Mouse (Mus musculus): ENCODE results near the gene Lmod2. TPM values are rescaled to one million over a fixed set of nuclear protein-coding genes. Genes with fewer than 3 reads are reported as not detected.

The Lmod2 gene
- polyA plus RNA-seq, 1 experiment from 2014 or later = not detected

DNA sequence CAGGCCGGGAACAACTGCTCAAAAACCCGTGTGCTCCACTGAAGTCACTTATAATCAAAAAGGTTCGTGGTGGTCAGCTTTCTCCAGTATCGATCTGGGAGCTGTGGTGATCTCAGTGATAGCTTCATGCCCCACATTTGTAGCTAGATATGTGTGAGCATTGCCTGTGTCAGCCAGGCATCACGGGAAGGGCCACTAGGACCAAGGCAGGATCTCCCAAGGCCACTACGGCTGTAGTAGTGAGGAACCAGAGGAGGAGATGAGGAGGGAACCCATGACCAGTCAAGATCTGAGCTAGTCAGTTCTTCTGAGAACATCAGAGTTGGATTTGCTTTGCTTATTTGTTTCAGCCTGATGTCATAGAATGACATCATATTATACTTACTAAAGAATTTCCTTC lies 1.6 kb downstream of the Lmod2 start:
- no peaks in the 10 kb centered on the region for H3K4me1 ChIP-seq (ENCODE audit: control insufficient read depth, insufficient read depth, low read length)
- H3K4me3 ChIP-seq (ENCODE audit: low read depth, low read length) = no peak overlapping the region
- no peak overlapping the region for H3K4me2 ChIP-seq (ENCODE audit: low read depth, low read length)
- no peaks in the 10 kb centered on the region for H3K36me3 ChIP-seq (ENCODE audit: control insufficient read depth, insufficient read depth, low read length)
- no peaks in the 10 kb centered on the region for H3K27me3 ChIP-seq (ENCODE audit: control insufficient read depth, insufficient read depth, low read length)
- no peaks in the 10 kb centered on the region for H3K9me3 ChIP-seq (ENCODE audit: control insufficient read depth, low read length)
- no peak overlapping the region for H3K27ac ChIP-seq (ENCODE audit: low read depth, low read length)
- H3K9ac ChIP-seq (replicated peaks; ENCODE audit: low read depth, low read length) = no peak overlapping the region
- no peak for ATAC-seq (ENCODE audit: low read depth)
- WGBS = 94% methylated on average over 6 of the region's 6 CpGs

DNA sequence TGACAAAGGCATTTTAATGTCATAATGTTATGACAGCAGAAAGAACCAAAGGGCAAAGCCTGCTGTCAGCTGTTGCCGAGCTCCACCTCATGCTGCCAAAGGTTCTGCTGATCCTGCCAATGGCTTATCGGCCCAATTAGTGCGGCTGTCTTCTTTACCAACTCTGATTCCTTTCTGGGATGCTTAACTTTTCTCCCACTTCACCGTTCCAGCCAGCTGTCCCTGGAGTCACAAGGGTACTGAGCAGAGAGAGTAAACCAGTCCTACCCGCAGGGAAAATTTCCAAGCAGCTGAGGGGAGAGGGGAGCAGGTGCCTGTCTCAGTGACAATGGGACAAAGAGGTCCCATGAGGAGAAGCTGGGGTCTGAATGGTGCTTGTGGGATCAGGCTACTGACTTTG lies 2.1 kb downstream of the Lmod2 start:
- H3K36me3 ChIP-seq (ENCODE audit: control insufficient read depth, insufficient read depth, low read length) = no peaks in the 10 kb centered on the region

DNA sequence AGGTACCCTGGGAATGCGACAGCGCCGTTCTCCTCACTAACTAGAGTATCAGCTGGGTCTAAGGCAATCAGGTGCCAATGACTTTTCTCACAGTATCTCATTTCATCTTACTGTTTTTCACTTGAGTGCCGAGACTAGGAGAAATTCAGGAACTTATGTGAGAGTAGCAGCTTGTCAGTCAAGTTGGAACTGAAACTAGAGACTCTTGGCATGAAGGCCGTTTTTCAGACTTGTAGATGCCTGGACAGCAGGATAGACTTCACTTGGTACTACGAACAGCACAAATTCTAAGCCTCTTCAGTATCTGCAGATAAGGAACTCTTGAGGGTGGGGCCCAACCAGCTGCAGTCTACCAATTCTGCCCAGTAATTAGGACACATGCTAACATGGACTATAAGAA lies 2.6 kb downstream of the Lmod2 start:
- 88% methylated on average over 6 of the region's 6 CpGs for WGBS
- Histone ChIP-seq H3K27me3 (ENCODE audit: control insufficient read depth, insufficient read depth, low read length) (no peaks in the 10 kb centered on the region), H3K36me3 (ENCODE audit: control insufficient read depth, insufficient read depth, low read length) (no peaks in the 10 kb centered on the region), H3K4me2 (ENCODE audit: low read depth, low read length) (no peak overlapping the region), H3K4me3 (ENCODE audit: low read depth, low read length) (no peak overlapping the region), H3K9me3 (ENCODE audit: control insufficient read depth, low read length) (no peaks in the 10 kb centered on the region), H3K4me1 (ENCODE audit: control insufficient read depth, insufficient read depth, low read length) (no peaks in the 10 kb centered on the region), H3K9ac (replicated peaks; ENCODE audit: low read depth, low read length) (no peak overlapping the region), H3K27ac (ENCODE audit: low read depth, low read length) (no peak overlapping the region)
- no peak for ATAC-seq (ENCODE audit: low read depth)

More for the DNA sequence above, 2.1 kb downstream of the Lmod2 start:
- Histone ChIP-seq H3K4me2 (ENCODE audit: low read depth, low read length) (no peak overlapping the region), H3K27me3 (ENCODE audit: control insufficient read depth, insufficient read depth, low read length) (no peaks in the 10 kb centered on the region), H3K4me3 (ENCODE audit: low read depth, low read length) (no peak overlapping the region), H3K9ac (replicated peaks; ENCODE audit: low read depth, low read length) (no peak overlapping the region), H3K9me3 (ENCODE audit: control insufficient read depth, low read length) (no peaks in the 10 kb centered on the region), H3K27ac (ENCODE audit: low read depth, low read length) (no peak overlapping the region), H3K4me1 (ENCODE audit: control insufficient read depth, insufficient read depth, low read length) (no peaks in the 10 kb centered on the region)
- no peak for ATAC-seq (ENCODE audit: low read depth)
- WGBS = 74% methylated on average over 5 of the region's 5 CpGs

DNA sequence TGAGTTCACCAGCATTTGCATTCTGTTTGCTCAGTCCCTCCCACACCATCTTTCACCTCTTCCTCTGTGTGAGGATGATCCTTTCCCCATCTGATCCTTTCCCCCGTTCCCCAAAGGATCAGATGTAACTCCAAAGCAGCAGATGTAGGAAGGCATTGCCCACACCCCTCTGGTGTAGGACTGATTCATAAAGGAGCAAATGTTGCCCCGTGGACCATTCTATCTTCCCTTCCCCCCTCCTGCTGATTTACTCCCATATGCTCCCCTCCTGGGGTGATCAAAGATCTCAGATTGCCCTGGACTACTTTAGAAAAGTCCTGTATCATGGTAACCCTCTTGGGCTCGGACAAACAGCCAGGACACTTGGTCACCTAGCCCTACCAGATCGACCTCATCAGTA lies 3.2 kb downstream of the Lmod2 start:
- Histone ChIP-seq H3K27ac (ENCODE audit: low read depth, low read length) (no peak overlapping the region), H3K36me3 (ENCODE audit: control insufficient read depth, insufficient read depth, low read length) (no peaks in the 10 kb centered on the region), H3K4me3 (ENCODE audit: low read depth, low read length) (no peak overlapping the region), H3K9me3 (ENCODE audit: control insufficient read depth, low read length) (no peaks in the 10 kb centered on the region), H3K9ac (replicated peaks; ENCODE audit: low read depth, low read length) (no peak overlapping the region), H3K4me1 (ENCODE audit: control insufficient read depth, insufficient read depth, low read length) (no peaks in the 10 kb centered on the region), H3K27me3 (ENCODE audit: control insufficient read depth, insufficient read depth, low read length) (no peaks in the 10 kb centered on the region), H3K4me2 (ENCODE audit: low read depth, low read length) (no peak overlapping the region)
- WGBS = 67% methylated on average over 4 of the region's 4 CpGs
- ATAC-seq (ENCODE audit: low read depth) = no peak

DNA sequence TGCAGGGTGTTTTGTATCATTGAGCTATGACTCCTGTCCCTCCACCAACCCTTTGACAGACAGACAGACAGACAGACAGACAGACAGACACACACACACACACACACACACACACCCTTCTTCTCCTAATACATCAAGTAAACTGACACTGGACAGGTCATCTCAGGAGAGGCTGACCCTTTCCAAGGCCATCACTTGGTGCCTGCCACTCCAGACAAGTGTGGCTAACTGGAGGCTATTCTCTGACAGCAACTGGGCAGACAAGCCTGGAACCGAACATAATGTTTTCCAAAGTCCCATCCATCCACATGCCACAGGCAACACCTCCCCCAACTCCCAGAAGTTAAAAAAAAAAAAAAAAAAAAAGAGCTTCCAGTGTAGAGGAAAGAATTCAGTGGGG lies 4.1 kb downstream of the Lmod2 start:
- H3K9me3 ChIP-seq (ENCODE audit: control insufficient read depth, low read length) = no peaks in the 10 kb centered on the region
- H3K27ac ChIP-seq (ENCODE audit: low read depth, low read length) = no peak overlapping the region
- 63% methylated on average over 1 of the region's 1 CpGs for WGBS
- no peak overlapping the region for H3K4me3 ChIP-seq (ENCODE audit: low read depth, low read length)
- H3K9ac ChIP-seq (replicated peaks; ENCODE audit: low read depth, low read length) = no peak overlapping the region
- ATAC-seq (ENCODE audit: low read depth) = no peak
- H3K4me2 ChIP-seq (ENCODE audit: low read depth, low read length) = no peak overlapping the region
- no peaks in the 10 kb centered on the region for H3K4me1 ChIP-seq (ENCODE audit: control insufficient read depth, insufficient read depth, low read length)
- no peaks in the 10 kb centered on the region for H3K36me3 ChIP-seq (ENCODE audit: control insufficient read depth, insufficient read depth, low read length)
- no peaks in the 10 kb centered on the region for H3K27me3 ChIP-seq (ENCODE audit: control insufficient read depth, insufficient read depth, low read length)

DNA sequence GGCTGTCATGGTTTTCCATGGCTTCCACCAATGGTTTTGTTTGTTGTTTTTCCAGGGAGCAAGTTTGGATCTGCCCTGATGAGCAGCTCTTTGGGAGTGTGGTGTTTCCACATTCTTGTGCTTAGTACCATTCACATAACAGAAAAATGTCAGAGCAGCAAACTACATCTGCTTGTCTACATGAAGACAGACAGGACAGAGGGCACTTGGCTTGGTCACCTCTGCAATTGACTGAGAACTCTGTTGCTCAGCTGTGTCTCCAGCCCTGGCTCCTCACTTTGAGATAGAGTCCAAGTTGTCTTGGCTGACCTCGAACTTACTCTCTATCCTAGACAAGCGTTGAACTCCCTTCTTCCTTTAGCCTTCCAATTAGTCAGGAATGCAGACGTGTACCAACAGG lies 4.8 kb downstream of the Lmod2 start:
- no peaks in the 10 kb centered on the region for H3K27me3 ChIP-seq (ENCODE audit: control insufficient read depth, insufficient read depth, low read length)
- no peak overlapping the region for H3K4me2 ChIP-seq (ENCODE audit: low read depth, low read length)
- H3K4me3 ChIP-seq (ENCODE audit: low read depth, low read length) = no peak overlapping the region
- H3K9ac ChIP-seq (replicated peaks; ENCODE audit: low read depth, low read length) = no peak overlapping the region
- H3K4me1 ChIP-seq (ENCODE audit: control insufficient read depth, insufficient read depth, low read length) = no peaks in the 10 kb centered on the region
- no peak for ATAC-seq (ENCODE audit: low read depth)
- no peaks in the 10 kb centered on the region for H3K9me3 ChIP-seq (ENCODE audit: control insufficient read depth, low read length)
- no peaks in the 10 kb centered on the region for H3K36me3 ChIP-seq (ENCODE audit: control insufficient read depth, insufficient read depth, low read length)
- WGBS = 95% methylated on average over 3 of the region's 3 CpGs
- H3K27ac ChIP-seq (ENCODE audit: low read depth, low read length) = no peak overlapping the region

GRCm38 (mm10) chr6:24602993-24603392 lies 5.4 kb downstream of the Lmod2 start:
- Histone ChIP-seq H3K9ac (replicated peaks; ENCODE audit: low read depth, low read length) (no peak overlapping the region), H3K27me3 (ENCODE audit: control insufficient read depth, insufficient read depth, low read length) (no peaks in the 10 kb centered on the region), H3K4me1 (ENCODE audit: control insufficient read depth, insufficient read depth, low read length) (no peaks in the 10 kb centered on the region), H3K4me2 (ENCODE audit: low read depth, low read length) (no peak overlapping the region), H3K36me3 (ENCODE audit: control insufficient read depth, insufficient read depth, low read length) (no peaks in the 10 kb centered on the region), H3K27ac (ENCODE audit: low read depth, low read length) (no peak overlapping the region), H3K9me3 (ENCODE audit: control insufficient read depth, low read length) (no peaks in the 10 kb centered on the region), H3K4me3 (ENCODE audit: low read depth, low read length) (no peak overlapping the region)
- ATAC-seq (ENCODE audit: low read depth) = no peak
- WGBS = 90% methylated on average over 5 of the region's 5 CpGs

- no peak overlapping the region for H3K27ac ChIP-seq (ENCODE audit: low read depth, low read length)
- H3K27me3 ChIP-seq (ENCODE audit: control insufficient read depth, insufficient read depth, low read length) = no peaks in the 10 kb centered on the region
- no peaks in the 10 kb centered on the region for H3K36me3 ChIP-seq (ENCODE audit: control insufficient read depth, insufficient read depth, low read length)
- no peak overlapping the region for H3K4me2 ChIP-seq (ENCODE audit: low read depth, low read length)
- WGBS = 91% methylated on average over 7 of the region's 7 CpGs
- H3K4me3 ChIP-seq (ENCODE audit: low read depth, low read length) = no peak overlapping the region
- no peak for ATAC-seq (ENCODE audit: low read depth)
- H3K9me3 ChIP-seq (ENCODE audit: control insufficient read depth, low read length) = no peaks in the 10 kb centered on the region
- no peaks in the 10 kb centered on the region for H3K4me1 ChIP-seq (ENCODE audit: control insufficient read depth, insufficient read depth, low read length)
- no peak overlapping the region for H3K9ac ChIP-seq (replicated peaks; ENCODE audit: low read depth, low read length)
Measured at GRCm38 (mm10) chr6:24604289-24604688, 6.7 kb downstream of the Lmod2 start.

GRCm38 (mm10) chr6:24605631-24606030 lies 8.1 kb downstream of the Lmod2 start:
- no peaks in the 10 kb centered on the region for H3K27me3 ChIP-seq (ENCODE audit: control insufficient read depth, insufficient read depth, low read length)
- H3K27ac ChIP-seq (ENCODE audit: low read depth, low read length) = no peak overlapping the region
- 94% methylated on average over 8 of the region's 8 CpGs for WGBS
- no peak overlapping the region for H3K4me3 ChIP-seq (ENCODE audit: low read depth, low read length)
- no peak overlapping the region for H3K4me2 ChIP-seq (ENCODE audit: low read depth, low read length)
- no peaks in the 10 kb centered on the region for H3K36me3 ChIP-seq (ENCODE audit: control insufficient read depth, insufficient read depth, low read length)
- no peak overlapping the region for H3K9ac ChIP-seq (replicated peaks; ENCODE audit: low read depth, low read length)
- no peaks in the 10 kb centered on the region for H3K9me3 ChIP-seq (ENCODE audit: control insufficient read depth, low read length)
- H3K4me1 ChIP-seq (ENCODE audit: control insufficient read depth, insufficient read depth, low read length) = no peaks in the 10 kb centered on the region
- ATAC-seq (ENCODE audit: low read depth) = no peak

DNA sequence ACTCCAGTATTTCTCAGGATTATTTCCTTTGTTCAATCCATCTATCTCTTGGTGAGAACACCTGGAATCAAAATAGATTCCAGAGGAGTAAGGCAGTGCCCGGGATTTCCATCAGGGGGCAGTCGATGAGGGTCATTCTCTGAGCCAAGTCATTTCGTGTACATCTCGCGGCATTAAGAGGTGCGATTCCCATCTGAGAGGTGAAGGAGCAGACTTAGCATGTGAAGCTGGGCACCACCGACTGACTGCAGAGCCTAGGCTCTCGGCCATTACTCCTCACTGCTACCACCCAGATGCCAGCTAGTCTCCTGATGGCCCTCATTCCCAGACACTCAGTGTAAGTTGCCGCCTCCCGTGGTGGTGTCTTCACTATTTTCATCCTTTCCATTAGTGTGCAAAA lies 8.9 kb downstream of the Lmod2 start:
- no peaks in the 10 kb centered on the region for H3K4me1 ChIP-seq (ENCODE audit: control insufficient read depth, insufficient read depth, low read length)
- no peak overlapping the region for H3K4me2 ChIP-seq (ENCODE audit: low read depth, low read length)
- H3K9ac ChIP-seq (replicated peaks; ENCODE audit: low read depth, low read length) = no peak overlapping the region
- 76% methylated on average over 10 of the region's 10 CpGs for WGBS
- no peaks in the 10 kb centered on the region for H3K27me3 ChIP-seq (ENCODE audit: control insufficient read depth, insufficient read depth, low read length)
- no peaks in the 10 kb centered on the region for H3K36me3 ChIP-seq (ENCODE audit: control insufficient read depth, insufficient read depth, low read length)
- H3K4me3 ChIP-seq (ENCODE audit: low read depth, low read length) = no peak overlapping the region
- no peaks in the 10 kb centered on the region for H3K9me3 ChIP-seq (ENCODE audit: control insufficient read depth, low read length)
- no peak overlapping the region for H3K27ac ChIP-seq (ENCODE audit: low read depth, low read length)
- ATAC-seq (ENCODE audit: low read depth) = no peak

All from neural tube, embryonic 14.5 days (tissue).